Mouse (Mus musculus) bone marrow, adult 2 months (tissue): Measurements from ENCODE around the gene Syne4. TPM values are rescaled to one million over a fixed set of nuclear protein-coding genes. Genes with fewer than 3 reads are reported as not detected.

Experiments
- H3K27ac ChIP-seq: fragments of 200-500 bp; 2 replicates; pipeline ENCODE4 v1.5.1; 2012; ENCODE audit warnings: low read depth, mild to moderate bottlenecking, control low read depth, inconsistent platforms, low read length; ENCODE audit not compliant: control insufficient read depth, poor library complexity, insufficient read depth
- H3K4me1 ChIP-seq: fragments of 200-500 bp; 2 replicates; pipeline ENCODE4 v1.6.1; 2011; ENCODE audit warnings: low read length; ENCODE audit not compliant: control insufficient read depth, insufficient read depth
- H3K4me3 ChIP-seq: fragments of 200-500 bp; replicated peaks from 2 replicates; pipeline ENCODE3; 2011; ENCODE audit warnings: mild to moderate bottlenecking, low read depth, low read length, control low read depth; ENCODE audit not compliant: control insufficient read depth
- CTCF ChIP-seq: fragments of 200-500 bp; IDR thresholded peaks from 2 replicates; pipeline ENCODE4 v1.5.1; 2011; ENCODE audit warnings: low read length, control low read depth; ENCODE audit not compliant: control insufficient read depth, insufficient read depth
- POLR2A ChIP-seq: fragments of 200-500 bp; IDR thresholded peaks from 2 replicates; pipeline ENCODE4 v1.6.1; 2011; ENCODE audit warnings: low read depth, mild to moderate bottlenecking, control low read depth, low read length, borderline replicate concordance; ENCODE audit not compliant: control insufficient read depth
- WGBS: fragments of 180-500 bp; shearing (Covaris S2); methylation state at CpG from one replicate; pipeline ENCODE4 v1.1.7; 2018; 5-methylcytosine and 5-hydroxymethylcytosine counted together
- polyA plus RNA-seq: library from polyadenylated mRNA; stranded (reverse); fragments of >200 nt; gene quantifications from 2 replicates; pipeline ENCODE4 v1.2.4, GENCODE M21; 2011; ENCODE audit warnings: low replicate concordance; ENCODE audit not compliant: missing spikeins, insufficient read depth, insufficient read length

The Syne4 gene
- polyA plus RNA-seq, 1 experiment, result 8.9 TPM

DNA sequence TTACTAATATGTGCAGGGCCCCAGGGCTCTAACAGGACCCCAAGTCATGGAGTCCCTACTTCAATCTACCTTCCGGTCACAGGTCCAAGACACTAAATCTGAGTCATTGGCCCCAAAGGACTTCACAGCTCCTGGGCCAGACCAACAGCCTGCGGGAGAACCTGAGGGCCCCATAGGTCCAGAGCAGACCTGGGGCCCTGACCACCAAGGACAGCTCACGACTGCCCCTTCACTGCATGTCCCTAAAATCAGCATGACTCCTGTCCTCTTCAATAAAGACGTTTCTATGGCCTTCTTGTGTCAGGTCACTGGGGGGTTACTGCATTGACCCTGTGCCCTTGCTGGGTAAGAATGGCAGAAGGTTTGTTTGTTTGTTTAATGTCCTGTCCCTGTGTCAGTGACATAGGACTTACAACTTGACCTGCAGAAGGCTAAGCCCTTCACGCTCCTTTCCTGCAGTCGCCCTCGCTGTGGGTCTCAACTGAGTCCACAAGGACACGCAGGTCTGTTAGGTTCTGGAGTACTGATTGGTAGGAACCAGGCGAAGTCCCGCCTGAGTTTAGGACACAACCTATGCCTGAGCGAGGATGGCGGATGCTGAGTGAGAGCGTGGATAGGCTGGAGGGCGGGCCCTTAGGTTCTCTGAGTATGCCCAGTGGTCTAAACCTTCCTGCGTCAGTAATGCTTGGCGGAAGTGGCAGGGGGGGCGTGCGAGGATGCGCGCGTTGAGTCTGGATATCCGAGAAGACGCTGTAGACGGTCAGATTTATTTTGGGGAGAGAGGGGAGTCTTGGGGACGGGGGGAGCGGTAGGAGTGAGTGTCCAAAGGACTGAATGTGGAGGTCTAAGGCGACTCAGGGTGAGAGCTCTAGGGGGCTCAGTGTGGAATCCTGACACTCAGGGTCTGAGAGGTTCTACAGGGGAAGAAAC, 6.3 kb upstream of the Syne4 start, which contains the start of gene Alkbh6:
Gene Alkbh6 (plus strand): TSS at position 642 of the 930 bp plus-strand sequence.
- Histone ChIP-seq H3K4me1 (no peaks in the 10 kb centered on the region; the same call in 1 of the 2 replicates), H3K4me3 (peak within 1 kb of the TSS; percentile 68), H3K27ac (no peak within 1 kb of the TSS)
- TF ChIP-seq CTCF (0 out of 2 replicates have a peak, but pooled peaks have one; percentile 1), POLR2A (peak; percentile 63)
- 6% methylated on average over 27 of the region's 27 CpGs for WGBS

DNA sequence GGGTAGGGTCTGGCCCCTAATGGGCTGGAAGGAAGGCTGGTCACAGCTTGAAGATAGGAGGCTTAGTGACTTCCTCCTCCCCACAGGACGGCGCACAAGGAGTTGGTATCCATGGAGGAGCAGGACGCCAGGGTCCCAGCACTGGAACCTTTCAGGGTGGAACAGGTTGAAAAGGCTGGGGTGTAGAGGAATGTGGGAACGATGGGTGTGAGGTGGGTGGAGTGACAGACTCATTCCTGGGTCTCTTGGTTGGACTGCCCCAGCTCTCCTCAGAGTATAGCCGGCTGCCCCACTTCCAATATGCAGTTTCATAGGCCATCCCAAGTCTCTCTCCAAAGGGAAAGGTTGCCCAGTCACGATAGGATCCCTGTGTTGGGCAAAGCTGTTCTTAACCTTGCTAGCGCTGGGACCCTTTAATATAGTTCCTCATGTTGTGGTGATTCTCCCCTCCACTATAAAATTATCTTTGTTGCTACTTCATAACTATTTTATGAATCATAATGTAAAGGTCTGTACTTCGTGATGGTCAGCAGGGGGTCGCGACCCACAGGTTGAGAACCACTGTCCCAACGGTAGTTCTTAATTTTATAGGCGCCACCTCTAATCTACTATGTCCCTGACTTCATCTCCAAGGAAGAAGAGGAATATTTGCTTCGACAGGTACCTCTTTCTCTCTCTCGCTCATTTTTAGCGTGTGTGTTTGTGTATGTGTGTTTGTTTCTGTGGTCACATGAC, 5.0 kb upstream of the Syne4 start:
- 57% methylated on average over 15 of the region's 15 CpGs for whole genome bisulfite sequencing
- no peak overlapping the region for H3K4me3 ChIP-seq
- H3K27ac ChIP-seq, result no peak overlapping the region
- H3K4me1 ChIP-seq, result no peaks in the 10 kb centered on the region; the same call in 1 of the 2 replicates
- no peak for TF ChIP-seq POLR2A
- TF ChIP-seq CTCF, result no peak

DNA sequence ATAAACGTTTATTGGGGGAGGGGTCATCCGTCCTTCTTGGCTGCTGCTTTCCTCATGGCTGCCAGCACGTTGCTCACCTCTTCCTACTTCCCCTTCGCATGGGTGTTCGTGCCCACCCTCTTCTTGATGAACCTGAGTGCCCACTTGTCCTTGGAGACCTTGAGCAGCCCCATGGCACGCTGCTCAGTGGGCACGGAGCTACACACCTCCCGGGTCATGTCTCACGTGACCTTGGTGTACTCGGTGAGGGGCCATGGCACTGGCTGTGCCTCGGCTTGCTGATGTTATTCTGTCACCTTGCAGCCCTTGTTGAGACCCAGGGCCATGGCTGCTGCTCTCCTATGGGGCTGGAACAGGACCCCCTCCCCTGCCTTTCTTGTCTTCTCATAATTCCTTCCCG, 4.5 kb upstream of the Syne4 start:
- Histone ChIP-seq H3K27ac (no peak overlapping the region), H3K4me1 (no peaks in the 10 kb centered on the region; the same call in 1 of the 2 replicates), H3K4me3 (no peak overlapping the region)
- TF ChIP-seq POLR2A, result no peak
- TF ChIP-seq CTCF, result no peak
- 77% methylated on average over 12 of the region's 12 CpGs for WGBS

DNA sequence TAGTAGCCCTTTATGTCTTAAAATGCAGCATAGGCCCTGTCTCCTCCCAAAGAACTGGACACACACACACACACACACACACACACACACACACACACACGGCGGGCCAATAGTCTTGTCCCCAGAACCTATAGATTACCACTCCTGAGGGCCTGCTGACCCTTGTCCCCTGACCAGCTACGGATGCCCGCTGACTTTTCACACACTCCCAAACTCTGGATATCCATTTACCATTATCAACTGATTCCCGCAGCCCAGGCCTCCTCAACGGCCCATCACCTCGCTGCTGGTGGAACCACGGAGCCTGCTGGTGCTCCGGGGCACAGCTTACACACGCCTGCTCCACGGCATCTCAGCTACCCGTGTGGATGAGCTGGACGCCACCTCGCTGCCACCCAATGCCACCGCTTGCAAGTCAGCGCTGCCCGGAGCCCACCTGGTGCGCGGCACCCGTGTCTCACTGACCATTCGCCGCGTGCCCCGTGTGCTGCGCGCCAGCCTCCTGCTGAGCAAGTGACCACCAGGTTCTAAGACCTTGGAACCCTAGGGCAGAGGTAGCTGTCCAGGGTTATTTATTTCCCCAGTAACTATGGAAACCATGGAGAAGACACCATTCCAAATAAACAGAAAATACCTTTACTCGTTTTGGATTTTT, 814 bp upstream of the Syne4 start:
- 87% methylated on average over 27 of the region's 27 CpGs for WGBS
- no peak overlapping the region for H3K27ac ChIP-seq
- no peak overlapping the region for H3K4me3 ChIP-seq

DNA sequence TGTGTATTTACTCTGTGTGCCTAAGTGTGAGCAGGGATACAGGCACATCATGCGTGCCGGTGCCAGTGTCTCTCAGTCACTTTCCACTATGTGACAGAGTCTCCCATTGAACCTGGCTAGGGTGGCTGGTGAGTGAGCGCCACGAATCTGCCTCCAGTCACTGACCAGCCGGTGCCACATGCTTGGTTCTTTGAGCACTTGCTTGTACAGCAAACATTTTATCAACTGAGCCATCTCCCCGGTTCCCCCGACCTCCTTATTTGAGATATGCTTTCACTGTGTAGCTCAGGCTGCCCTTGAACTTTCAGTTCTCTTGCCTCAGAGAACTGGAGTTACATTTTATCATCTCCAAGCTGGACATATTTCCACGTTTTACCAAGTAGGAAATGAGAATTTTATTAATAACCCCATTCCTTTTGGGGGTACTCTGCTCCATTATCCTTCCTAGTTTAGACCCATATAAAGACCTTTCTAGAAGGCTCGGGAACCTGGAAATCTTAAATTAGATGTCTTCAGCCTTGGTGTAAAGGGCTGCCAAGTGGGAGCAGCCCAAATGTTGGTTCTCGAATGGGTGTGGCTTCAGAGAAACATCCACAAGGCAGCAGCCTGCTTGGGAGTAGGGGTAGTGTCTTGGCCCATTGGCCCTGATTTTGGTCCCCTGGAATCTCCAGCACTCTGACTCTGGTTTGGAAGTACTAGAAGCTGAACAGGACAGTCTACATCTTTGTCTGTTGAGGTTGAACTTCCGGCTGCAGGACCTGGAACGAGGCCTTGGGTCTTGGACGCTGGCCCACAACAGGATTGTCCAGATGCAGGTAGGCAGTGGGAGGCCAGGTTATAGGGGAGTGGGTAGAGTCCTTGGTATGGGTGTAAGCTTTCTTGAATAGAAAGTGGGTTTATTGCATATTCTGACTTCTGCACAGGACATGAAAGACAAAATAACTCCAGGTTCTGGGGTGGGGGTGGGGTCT, 1.2 kb downstream of the Syne4 start:
- TF ChIP-seq CTCF, result no peak
- no peak for TF ChIP-seq POLR2A
- Histone ChIP-seq H3K27ac (no peak overlapping the region), H3K4me3 (no peak overlapping the region), H3K4me1 (no peaks in the 10 kb centered on the region)
- 73% methylated on average over 13 of the region's 13 CpGs for WGBS

More for the DNA sequence above, 814 bp upstream of the Syne4 start:
- TF ChIP-seq POLR2A (no peak), CTCF (no peak)
- H3K4me1 ChIP-seq, result no peaks in the 10 kb centered on the region

DNA sequence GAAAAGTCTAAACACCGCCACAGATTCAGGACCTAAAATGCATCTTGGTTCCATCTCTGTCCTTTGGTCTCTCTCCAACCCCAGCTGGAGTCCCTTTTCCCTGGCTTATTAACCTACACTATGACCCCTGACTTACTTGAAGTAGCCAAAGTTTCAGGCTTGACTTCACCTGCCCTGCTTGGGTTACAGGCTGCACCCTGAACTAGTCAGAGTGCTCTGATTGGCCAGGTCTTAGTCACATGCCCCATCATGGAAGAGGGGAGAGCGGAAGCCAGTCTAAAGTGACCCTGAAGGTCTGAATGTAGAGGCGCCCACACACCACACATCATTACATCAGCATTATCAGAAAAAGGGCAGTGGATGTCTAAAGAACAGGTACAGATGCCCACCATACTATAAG, 3.5 kb downstream of the Syne4 start:
- Histone ChIP-seq H3K27ac (no peak overlapping the region), H3K4me1 (peaks cover 3% of the 10 kb centered on the region; the same call in 1 of the 2 replicates), H3K4me3 (no peak overlapping the region)
- 85% methylated on average over 3 of the region's 3 CpGs for WGBS
- TF ChIP-seq CTCF (no peak), POLR2A (no peak)

DNA sequence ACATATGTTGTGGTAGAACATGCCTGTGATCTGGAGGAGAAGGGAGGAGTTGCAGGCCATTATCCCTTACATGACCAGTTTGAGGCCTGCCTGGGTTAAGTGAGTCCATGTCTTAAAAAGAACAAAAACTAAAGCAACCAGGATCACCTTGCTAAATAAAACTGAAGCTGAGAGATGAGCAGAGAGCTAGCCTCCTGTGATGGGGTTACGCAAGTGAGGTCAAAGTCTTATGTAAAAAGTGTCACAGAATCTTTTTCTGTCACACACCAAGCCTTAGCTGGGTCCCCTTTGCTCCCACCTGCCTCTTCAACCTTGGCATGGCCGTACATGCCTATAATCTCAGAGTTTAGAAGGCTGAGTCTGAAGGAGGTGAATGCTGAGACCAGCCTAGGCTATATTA, 6.3 kb downstream of the Syne4 start:
- peaks cover 3% of the 10 kb centered on the region; the same call in 1 of the 2 replicates for H3K4me1 ChIP-seq
- WGBS, result 79% methylated on average over 2 of the region's 2 CpGs
- TF ChIP-seq CTCF (no peak), POLR2A (no peak)
- H3K4me3 ChIP-seq, result no peak overlapping the region
- H3K27ac ChIP-seq, result no peak overlapping the region
